Mouse (Mus musculus) yolk sac, embryonic 10.5 days (tissue): ENCODE results near the gene Trim23.
"Not testable (repeated sequence)": the region's sequence is repeated elsewhere in the genome, so short reads cannot be mapped to it uniquely, and the experiment has no call there.

Experiments used
- DNase-seq: peaks from one replicate; pipeline ENCODE4 v3.0.0-alpha.2; 2017; ENCODE audit warnings: low spot score

Trim23 gene

GRCm38 (mm10) chr13:104178650-104179121 lies at the start of gene Trim23:
TSS of gene Trim23 (plus strand) at chr13:104178797.
- peak; percentile 96 for DNase-seq

DNA sequence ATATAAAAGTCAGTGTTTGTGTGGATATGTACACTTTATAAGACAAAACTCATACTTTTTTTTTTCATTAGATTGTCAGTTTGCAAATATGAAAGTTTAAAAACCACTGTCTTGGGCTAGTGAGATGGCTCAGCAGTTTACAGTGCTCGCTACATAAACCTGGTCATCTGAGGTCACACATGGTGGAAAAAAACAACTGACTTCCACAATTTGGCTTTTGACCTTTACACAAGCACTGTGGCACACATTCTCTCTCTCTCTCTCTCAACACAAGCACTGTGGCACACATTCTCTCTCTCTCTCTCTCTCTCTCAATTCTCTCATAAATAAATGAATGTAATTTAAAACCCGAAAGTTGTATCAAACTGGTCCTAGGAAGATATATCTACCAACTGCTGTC lies 46.0 kb upstream of the Trim23 start:
- DNase-seq, result peak; percentile 28

DNA sequence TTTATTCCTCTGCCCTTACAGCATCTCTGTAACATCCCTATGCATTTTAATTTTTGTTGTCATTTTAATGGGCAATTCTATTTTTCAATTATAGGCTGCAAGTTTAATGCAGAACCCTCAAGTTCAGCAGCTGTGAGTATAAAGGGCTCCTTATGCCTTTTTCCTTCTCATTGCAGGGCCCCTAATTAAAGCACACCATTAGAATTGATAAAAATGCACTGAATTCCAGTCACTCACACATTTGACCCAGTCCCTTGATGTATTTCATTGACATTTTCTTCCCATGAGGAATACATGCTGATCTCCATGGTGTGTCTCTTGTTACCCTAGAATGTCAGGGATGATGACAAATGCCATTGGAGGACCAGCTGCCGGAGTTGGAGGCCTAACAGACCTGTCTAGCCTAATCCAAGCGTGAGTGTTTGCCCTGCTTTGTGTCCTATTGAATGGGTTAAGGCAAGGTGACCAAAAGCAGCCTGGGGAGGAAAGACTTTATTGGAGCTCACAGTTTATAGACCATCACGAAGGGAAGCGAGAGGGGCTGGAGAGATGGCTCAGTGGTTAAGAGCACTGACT lies 44.0 kb upstream of the Trim23 start:
- no peak for DNase-seq

DNA sequence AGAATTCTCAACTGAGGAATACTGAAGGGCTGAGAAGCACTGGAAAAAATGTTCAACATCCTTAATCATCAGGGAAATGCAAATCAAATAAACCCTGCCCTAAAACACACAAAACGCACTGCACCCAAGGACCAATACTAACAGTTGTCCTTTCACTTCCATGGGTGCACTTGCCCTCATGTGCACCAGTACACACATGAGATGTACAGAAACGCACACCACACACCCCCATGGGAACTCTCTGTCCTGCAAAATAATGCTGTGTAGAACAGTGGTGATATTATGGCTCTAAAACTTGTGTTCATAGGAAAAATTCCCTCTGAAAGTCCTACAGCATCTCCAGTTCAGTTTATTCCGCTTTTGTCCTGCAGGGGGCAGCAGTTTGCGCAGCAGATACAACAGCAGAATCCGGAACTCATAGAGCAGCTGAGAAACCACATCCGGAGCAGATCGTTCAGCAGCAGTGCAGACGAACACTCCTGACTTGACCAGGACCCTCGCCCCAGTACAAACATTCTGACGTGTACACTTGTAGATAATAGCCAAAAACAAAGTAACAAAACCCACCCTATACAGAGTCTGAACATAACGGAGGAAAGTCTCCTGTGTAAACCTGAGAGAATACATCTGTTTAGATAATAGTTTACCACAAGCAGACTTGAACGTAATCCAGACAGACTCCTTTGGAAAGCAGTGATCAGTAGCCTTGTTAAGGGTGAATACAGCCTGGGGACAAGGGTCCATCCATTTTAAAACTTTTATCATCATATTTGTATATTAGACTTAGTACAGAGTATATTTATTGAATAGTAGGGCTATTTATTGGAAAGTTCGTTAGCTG lies 39.0 kb upstream of the Trim23 start:
- peak; percentile 51 for DNase-seq

GRCm38 (mm10) chr13:104144871-104145270 lies 33.7 kb upstream of the Trim23 start:
- peak; percentile 47 for DNase-seq

DNA sequence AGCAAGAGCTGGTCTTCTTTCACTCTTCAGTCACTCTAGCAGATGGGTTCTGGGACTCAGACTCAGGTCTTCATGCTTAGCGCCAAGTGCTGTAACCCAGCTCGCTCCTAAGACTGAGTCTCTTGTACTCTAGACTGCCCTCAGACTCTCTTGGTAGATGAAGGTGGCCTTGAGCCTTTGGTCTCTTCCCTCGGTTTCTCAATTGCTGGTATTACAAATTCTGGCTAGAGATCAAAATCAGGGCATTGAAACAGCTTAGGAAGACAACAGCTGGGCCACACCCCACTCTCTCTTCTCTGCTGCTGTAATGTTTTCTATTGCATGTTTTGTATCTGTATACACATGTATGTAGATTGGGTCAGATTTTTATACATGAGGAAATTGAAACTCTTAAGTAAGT lies 33.0 kb upstream of the Trim23 start:
- no peak for DNase-seq

- no peak for DNase-seq
These were observed 24.4 kb upstream of the Trim23 start for GRCm38 (mm10) chr13:104154180-104154579.

DNA sequence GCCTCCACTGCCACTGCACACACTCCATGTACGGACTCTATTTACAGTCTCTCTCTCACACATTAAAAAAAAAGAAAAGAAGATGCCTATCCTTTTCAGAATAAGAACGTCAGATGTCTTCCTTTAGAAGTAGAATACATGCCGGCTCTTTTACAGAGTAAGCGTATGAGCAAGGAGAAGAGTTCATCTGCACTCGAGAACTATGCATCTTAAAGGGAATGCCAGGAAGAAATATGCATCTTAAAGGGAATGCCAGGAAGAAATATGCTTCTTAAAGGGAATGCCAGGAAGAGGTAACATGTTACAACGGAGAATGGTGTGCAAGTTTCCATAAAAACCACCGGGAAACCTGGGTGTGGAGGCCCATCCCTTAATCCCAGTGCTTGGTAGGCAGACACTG lies 23.5 kb upstream of the Trim23 start:
- DNase-seq, result no peak

GRCm38 (mm10) chr13:104155686-104156085 lies 22.9 kb upstream of the Trim23 start:
- DNase-seq, result no peak

DNA sequence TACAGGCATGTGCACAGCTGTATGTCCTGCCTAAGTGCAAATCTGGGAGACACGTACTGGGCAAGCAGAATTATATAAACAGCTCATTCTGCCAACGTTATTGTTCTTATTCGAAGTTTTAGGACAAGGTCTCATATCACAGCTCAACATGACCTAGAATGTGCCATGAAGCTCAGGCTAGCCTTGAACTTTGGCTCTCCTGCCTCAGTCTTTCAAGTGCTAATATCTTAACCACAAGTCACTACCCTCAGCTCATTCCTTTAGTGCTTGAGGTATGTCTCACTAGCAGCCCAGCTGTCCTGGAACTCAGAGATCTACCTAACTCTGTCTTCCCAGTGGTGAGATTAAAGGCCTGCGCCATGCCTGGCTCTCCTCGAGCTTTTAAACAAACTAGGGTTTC lies 6.9 kb upstream of the Trim23 start:
- peak; percentile 22 for DNase-seq

GRCm38 (mm10) chr13:104172498-104172897 lies 6.1 kb upstream of the Trim23 start:
- DNase-seq, result peak; percentile 44

GRCm38 (mm10) chr13:104176874-104177273 lies 1.7 kb upstream of the Trim23 start:
- DNase-seq, result no peak

GRCm38 (mm10) chr13:104177796-104178649 lies 574 bp upstream of the Trim23 start, which contains the start of gene Trappc13:
TSS of gene Trappc13 (minus strand) at chr13:104178469.
- DNase-seq, result peak; percentile 91

DNA sequence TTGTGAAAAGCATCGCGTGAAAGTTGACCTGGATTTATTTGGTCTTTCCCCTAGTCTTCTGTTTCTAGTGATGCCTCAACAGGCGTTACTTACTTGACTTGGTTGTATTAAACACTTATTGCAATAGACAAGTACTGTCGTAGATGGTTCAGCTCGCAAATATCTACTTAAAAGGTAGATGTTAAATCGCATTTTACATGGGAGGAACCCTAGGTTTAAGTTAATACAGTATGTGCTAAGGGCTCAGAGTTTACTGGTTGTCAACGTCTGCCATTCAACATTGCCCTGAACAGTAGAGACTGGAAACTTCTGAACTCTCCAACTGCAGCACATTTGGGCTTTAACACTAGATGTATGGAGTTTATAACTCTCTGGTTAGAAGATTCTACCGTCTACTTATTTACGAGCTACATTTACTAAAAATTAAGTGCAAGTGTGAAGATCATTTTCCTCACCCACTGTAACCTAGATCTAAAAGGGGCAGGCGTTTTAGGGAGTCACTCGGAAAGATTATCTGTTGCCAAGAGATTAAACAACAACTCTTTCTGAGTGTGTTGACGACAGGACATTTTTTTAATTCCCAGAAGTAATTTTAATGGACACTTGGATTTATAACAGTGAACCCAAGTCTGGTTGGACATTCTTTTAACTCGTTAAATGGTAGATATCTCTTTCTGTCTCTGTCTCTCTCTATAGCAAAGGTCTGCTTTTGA lies 735 bp downstream of the Trim23 start:
- DNase-seq, result no peak

DNA sequence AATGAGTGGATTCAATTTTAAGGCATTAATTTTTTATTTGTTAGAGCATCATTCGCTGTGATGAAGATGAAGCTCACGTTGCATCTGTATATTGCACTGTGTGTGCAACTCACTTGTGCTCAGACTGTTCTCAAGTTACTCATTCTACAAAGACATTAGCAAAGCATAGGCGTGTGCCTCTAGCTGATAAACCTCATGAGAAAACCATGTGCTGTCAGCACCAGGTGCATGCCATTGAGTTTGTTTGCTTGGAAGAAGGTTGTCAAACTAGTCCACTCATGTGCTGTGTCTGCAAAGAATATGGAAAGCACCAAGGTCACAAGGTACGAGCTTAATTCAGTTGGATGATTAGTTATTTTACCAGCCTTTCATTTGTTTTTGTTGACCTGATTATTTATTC lies 8.8 kb downstream of the Trim23 start:
- no peak for DNase-seq

- DNase-seq, result not testable (repeated sequence)
These were observed 17.3 kb downstream of the Trim23 start for GRCm38 (mm10) chr13:104195891-104196290.

DNA sequence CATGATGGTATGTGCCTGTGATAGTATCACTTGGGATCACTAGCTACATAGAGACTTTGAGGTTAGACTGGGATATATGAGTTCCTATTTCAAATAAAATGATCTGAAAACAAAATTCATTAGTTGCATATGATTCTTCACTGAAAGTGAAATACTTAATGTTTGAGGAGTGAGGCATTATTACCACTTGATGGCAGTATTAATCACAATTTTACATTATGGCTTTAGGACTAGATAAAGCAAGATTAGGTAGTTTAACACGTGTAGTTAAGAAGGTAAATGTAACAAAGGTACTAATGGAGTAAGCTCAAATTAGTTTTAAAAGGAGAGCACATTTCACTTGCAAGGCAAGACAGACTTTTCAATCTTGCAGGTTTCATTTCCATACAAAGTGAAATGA lies 25.7 kb downstream of the Trim23 start:
- no peak for DNase-seq

GRCm38 (mm10) chr13:104227478-104227877 lies 48.9 kb downstream of the Trim23 start:
- DNase-seq, result no peak

- peak; percentile 97 for DNase-seq
These were observed 49.9 kb downstream of the Trim23 start, which contains the start of the genes Cenpk and Ppwd1 for GRCm38 (mm10) chr13:104228384-104229066. TSS of gene Cenpk (plus strand) at chr13:104228611. TSS of gene Ppwd1 (minus strand) at chr13:104228843.

DNA sequence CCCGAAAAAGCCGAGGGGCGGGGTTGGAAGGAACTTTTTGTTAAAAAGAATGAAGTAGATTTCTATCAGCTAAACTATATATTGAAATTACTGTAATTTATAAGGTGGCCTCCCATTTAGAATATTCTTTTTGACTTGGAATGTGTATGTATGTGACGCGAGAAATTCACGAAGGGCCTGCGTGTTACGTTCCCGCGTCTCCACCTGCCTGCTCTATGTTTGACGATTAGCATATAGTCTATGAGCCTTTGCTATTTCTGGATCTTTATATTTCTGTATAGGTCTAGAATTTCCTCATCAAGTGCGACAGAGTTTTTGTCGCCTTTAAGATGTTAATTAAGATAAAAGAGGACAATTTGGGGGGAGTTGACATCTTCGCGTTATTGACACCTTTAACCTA lies 50.6 kb downstream of the Trim23 start:
- DNase-seq, result no peak
